Mouse (Mus musculus) thymus, adult 18-20 months (tissue): Measurements from ENCODE around the gene Fam20a.

Experiments
- DNase-seq, 2 experiments: peaks; one replicate each; pipeline ENCODE4 v3.0.0; 2022; ENCODE audit warnings: mixed read lengths in 2 of 2

Gene Fam20a

DNA sequence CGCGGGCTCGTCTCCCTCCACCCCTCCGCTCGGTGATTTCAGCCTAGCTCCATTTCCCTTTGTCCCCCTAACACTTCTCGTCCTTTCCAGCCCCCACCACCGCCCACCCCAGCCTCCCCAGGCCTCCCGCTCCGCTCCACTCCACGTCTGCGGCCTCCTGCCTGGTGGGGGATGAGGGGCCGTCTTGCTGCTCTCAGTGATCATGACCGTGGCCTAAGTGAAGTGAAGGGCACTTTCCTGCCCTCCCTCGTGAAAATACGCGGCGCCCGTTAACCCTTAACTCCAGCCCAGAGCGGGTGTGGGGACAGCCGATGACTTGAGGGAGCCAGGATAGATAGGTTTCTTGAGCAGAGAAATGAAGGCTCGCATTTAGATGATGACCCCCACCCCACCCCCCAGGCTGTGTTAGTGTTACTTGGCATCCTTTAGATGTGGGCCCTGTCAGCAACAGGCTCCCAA is 70.5 kb downstream of the Fam20a start:
- DNase-seq = peak; percentile 18 to 30

DNA sequence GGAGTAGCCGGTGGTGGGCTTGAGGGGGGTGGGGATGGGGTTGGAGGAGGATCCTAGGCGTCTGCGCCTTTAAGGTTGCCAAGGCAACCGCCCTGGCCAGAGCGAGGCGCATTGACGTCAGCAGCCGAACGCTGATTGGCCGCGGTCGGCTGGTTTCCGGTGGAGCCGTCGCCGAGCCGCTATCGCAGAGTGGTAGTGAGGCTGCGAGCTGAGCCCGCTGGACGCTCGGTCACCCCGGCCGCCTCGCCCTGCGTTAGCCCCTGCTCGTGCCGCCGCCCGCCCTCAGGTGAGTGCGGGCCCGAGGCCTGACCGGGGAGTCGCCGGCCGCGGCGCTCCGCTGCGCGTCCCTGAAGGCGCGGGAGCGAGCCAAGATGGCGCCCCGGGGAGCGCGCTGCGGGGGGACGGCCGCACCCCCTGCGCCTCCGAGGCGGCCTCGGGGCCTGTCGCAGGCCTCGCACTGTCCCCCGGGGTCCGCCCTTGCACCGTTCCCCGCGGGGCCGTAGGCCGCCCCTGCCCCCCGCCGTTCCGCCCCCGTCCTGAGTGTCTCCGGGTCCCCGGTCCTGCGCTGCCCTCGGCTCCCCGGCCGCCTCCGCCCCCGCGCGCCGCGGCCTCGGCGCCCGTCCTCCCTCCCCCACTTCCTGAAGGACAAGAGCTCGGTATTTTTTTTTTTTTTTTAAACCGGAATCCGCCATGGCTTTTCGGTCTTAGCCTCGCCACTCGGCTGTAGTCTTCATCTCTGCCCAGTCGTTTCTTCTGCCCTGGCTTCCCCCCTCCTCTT is 71.1 kb downstream of the Fam20a start:
- DNase-seq = peak; percentile 82 to 87

DNA sequence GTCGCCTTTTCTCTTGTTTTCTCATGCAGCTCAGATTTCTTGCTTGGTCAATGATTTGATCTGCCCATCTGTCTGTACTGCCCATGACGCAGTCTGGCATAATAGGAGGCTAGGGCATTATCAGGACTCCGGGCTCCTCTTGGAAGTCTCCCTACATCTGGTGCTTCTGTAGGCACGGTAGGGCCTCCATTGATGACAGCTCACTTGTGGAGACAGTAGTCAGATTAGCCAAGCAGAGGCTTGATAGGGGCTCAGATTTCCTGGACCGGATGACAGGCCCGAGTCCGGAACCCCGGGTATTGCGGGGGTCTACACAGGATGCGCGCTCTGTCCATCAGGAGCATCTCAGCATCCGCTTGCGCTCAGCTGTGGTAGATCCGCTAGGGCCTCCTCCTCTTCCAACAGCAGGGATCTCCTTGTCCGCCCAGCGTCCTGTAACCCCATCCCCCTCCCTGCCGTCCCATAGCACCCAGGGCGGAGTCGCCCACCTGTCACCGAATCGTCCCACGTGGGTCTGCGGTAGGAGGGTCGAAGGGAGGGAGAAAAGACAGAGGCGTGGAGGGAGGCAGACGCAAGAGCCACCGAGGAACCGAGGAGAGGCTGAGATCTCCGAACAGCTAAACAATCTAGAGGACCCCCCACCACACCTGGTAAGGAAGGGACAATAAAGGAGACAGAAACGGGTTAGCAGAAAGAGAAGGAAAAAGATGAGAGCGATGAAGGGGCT is 71.9 kb downstream of the Fam20a start:
- DNase-seq = peak; percentile 58 to 74

DNA sequence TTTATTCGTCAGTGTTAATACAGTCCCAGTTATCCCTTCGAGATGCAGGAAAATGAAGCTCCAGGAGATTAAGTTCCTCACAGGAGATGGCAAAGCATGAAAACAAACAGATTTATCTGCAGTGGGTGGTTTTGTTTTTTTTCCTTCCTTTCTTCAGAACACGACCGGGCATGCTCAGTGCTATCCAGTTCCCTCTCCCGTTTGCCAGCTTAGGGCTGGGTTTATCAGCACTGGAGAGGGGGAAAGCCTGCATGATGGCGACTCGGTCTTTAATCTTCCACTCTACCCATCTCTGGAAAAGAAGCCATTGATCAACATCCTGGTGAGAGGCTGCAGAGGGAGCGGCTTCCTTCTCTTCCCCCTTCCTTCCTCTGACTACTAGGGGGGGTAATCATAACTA is 72.9 kb downstream of the Fam20a start, which contains the start of gene Prkar1a:
TSS of gene Prkar1a (plus strand) at position 200 of the 400 bp plus-strand sequence.
- no peak for DNase-seq

DNA sequence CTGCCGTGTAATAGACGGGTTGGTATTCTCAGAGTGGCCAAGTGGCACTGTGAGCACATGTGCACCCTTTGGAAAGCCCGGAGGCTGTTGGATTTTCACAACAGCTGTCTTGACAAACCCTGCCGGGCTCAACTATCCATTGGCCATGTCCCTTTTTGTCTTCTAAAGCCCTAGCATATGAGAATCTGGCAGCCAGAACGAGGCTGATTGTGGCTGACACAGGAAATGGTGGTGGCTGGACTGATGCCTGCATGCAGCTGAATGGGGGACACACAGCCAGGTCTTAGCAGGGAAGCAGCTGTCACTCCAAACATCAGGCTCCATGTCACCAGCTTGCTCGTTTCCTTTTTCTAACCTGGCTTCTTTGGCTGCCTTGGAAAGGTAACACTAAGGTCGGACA is 73.6 kb downstream of the Fam20a start:
- no peak for DNase-seq

DNA sequence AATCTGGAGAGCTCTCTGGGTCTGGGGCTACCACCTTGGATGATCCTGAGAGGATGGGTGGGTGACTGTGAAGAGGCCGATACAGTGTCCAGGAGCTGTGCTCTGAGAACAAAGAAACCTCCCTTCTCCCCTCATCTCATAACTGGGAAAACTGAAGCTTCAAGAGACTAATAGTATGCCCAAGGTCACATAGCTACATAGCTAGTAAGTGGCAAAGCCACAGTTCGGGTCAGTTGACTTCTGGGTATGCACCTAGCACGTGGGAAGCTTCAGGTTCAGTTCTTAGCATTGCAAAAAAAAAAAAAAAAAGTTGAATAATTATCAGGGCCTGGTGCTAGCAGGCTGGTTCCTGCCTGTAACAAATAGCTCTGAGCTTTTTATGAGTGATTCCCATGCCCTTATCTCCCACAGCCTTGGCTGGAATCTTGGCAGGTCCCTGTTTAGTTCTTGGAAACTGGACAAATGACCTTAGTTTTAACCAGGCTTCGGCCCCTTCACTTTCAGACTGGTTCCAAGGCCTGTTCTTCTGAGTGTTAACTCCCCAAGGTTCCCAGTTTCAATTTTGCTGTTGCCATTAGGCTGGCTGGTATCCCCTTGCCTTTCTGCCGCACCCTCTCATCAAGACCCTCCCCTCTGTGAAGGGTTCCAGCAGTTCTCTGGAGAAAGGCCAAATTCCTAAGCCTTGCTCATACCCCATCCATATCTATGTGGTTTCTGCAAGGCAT is 80.4 kb downstream of the Fam20a start:
- DNase-seq = no peak

DNA sequence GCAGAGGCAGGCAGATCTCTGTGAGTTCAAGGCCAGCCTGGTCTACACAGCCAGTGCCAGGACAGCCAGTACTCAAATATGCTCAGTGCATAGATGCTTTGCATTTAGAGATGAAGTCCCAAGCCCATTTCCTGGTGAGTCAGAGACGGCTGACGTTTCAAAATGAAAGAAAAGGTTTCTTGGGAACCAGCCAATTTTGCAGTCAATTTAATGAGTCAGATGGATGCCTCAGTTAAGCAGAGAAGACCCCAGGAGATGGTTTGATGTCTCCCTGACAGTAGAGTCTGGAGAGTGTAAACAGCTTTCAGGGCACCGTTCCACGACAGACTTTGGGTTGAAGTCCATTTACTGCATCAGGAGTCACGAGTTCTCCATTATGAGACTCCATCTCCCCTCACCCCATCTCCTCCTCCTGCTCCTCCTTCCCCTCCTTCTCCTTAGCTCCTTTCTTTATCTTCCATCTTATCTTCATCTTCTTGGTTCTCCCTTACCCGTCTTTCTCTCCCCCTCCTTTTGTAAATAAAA is 86.1 kb downstream of the Fam20a start:
- no peak for DNase-seq

DNA sequence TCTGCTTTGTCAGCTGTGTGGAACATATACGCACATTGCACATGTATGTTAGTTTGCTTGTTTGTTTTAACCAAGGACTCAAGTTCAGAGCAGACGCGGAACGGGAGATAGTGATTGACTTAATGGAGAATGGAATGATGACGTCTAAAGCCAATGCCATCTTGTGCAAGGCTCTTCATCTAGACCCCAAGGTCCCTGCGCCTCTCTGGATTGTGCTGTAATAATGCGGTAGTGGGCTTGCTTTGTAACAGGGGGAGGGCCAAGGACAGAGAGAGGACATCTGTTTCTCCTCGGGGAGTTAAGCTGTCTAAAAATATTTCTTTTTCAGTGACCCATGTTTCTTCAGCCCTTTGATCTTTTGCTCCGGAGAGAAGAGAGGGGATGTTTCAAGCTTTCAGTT is 87.2 kb downstream of the Fam20a start:
- no peak for DNase-seq

DNA sequence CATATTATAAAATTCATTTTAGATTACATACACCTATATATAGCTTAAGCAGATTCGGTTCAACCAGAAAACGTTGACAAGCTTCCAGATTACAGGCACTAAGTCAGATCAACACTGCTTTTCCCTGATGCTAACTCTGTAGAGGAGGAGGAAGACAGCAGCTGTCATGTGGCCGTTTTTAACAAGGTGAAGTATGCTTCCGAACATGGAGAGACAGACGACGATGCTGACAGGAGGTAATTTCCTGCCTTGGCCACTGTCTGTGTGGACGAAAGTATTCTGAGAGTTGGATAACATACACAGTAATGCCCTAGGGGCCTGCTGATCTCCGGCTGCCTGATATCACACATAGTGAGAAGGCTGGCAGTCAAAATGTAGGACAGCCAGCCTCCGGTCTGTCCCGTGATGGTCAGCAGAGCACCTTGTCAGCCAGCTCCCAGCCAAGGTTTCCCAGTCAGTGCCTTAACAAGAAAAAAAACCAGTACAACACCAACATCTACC is 93.0 kb downstream of the Fam20a start:
- DNase-seq = no peak

DNA sequence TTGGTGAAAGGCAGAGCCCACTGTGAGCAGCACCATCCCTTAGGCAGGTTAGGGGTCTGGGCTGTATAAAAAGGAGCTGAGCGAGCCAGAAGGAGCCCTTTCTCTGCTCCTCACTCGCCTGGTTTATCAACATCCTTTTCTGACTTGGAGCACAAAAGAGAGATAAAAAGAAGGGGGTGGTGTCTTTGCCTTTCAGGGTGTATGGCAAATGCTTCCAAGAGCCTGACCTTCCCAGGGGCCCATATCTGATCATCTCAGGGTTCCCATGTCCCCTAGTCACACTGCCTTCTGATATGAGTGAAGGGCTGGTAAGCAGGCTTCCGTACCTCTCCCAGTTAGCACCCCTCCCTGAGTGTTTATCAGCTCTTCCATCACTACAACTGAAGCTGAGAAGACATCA is 94.0 kb downstream of the Fam20a start:
- DNase-seq = no peak

DNA sequence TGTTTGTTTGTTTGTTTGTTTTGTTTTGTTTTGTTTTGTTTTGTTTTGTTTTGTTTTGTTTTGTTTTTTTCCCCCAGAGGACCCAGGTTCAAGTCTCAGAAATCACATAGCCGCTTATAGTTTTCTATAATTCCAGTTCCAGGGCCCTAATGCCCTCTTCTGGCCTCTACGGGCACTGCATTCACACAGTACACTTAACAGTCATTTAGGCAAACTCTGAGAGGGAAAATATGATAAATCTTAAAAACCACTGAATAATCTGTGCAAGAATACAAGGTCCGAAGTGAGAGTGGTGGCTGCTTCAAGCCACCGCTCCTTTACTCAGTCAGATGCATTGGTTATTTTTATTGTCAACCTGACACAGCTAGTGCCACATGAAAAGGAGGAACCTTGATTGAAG is 94.4 kb downstream of the Fam20a start:
- DNase-seq = no peak

DNA sequence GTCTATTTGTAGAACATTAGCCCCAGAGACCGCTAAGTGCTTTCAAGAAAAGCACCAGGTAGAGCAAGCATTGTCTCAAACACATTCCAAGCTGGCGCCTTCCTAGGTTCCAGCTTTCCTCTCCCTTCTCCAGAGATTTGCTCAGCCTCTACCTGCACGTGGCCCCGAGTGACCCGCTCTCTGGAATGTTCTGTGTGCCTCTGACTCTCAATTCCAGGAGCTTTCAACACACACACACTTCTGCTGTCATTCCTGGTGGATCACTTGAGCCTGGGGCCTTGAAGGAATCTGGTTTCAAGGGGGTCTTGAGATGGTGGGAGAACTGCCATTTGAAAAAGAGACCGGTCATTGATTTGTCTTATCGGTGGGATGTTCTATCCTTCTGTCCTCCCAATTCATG is 98.8 kb downstream of the Fam20a start:
- no peak for DNase-seq

DNA sequence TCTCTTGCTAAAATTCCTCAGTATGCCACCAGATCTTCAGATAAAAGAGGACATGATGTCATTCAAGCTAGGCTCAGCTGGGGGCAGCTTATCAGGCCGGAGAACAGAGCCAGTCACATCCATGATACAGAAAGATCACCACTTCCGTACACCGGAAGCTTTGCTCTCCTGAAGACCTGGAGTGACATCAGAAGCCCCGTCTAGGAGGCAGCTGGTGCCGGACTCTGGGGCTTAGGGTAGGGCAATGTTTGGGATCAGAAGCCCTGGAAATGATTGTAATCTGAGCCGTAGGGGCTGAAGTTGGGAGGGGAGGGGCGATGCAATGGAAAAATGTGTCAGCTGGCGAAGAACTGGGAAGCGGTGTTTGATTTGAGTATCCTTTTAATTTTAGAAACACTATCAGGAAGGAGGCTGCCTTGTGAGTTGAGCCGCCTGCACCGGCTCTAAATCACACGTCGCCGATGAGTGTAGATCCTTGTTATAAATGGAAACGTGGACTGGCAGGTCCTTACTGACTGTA is 99.5 kb downstream of the Fam20a start:
- no peak for DNase-seq

DNA sequence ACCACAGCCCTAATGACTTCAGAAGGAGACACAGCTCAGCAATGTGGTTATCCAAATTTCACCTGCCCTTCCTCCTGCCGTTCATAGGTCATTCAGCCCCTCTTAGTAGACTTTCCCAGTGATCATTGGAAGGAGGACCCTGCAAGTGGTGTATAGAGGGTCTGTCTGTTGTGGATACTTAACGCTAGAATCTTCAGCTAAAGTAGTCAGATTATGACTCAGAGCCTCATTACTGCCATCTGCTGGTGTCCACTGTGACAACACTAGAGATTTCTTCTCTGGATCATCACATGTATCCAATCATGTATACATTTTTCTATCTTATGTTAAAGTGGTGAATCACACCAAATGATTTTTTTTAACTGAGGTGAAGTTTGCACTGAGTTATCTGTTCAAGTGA is 100.9 kb downstream of the Fam20a start:
- DNase-seq = no peak

DNA sequence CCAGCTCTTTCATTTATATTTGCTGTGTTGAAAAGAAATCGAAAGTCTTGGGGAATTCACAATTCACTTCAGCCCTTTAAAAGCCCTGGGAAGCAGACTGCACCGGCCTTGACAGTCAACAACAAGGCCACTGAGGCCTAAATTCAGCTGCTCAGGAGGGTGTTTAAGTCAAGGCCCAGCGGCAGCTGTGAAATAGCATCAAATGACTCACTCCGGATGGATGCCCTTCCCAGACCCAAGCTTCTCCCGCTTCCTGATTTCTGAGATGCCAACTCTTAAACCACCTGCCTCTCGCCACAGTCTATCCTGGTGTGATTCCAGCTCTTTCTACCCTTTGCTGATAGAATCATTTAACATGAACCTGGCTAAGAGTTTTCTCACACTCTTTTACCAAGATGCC is 101.7 kb downstream of the Fam20a start:
- no peak for DNase-seq
